Mouse (Mus musculus) hindbrain, postnatal 0 days (tissue): ENCODE data around the gene Arid5b. TPM values are rescaled to one million over a fixed set of nuclear protein-coding genes. Genes with fewer than 3 reads are reported as not detected.
A peak's percentile ranks its signal among the peaks of the same experiment; 100 is the strongest.

Source experiments
- ATAC-seq: fragments of 200-750 bp; cut with Nextera tagmentation; 2 replicates; pipeline ENCODE4 v1.8.0; 2017; ENCODE audit warnings: mild to moderate bottlenecking, moderate TSS enrichment, moderate library complexity
- DNase-seq: peaks from one replicate; pipeline ENCODE4 v3.0.0-alpha.2; 2015; ENCODE audit warnings: low spot score
- H3K27ac ChIP-seq: fragments of 300-500 bp; sonication (generic); 2 replicates; pipeline ENCODE4 v1.5.1; 2014; ENCODE audit warnings: mild to moderate bottlenecking
- H3K27me3 ChIP-seq: fragments of 300-500 bp; sonication (generic); 2 replicates; pipeline ENCODE4 v1.6.1; 2014; ENCODE audit warnings: low read length, mixed read lengths; ENCODE audit not compliant: insufficient read depth
- H3K36me3 ChIP-seq: fragments of 300-500 bp; sonication (generic); 2 replicates; pipeline ENCODE4 v1.6.1; 2014; ENCODE audit warnings: low read length, mixed read lengths; ENCODE audit not compliant: insufficient read depth
- H3K4me1 ChIP-seq: fragments of 300-500 bp; sonication (generic); 2 replicates; pipeline ENCODE4 v1.6.1; 2014; ENCODE audit warnings: antibody characterized with exemption, low read length, mixed read lengths; ENCODE audit not compliant: insufficient read depth
- H3K4me2 ChIP-seq: fragments of 300-500 bp; sonication (generic); 2 replicates; pipeline ENCODE4 v1.6.1; 2014; ENCODE audit warnings: low read depth, mild to moderate bottlenecking, low read length, moderate library complexity, mixed read lengths
- H3K4me3 ChIP-seq: fragments of 300-500 bp; sonication (generic); 2 replicates; pipeline ENCODE4 v1.5.1; 2014; ENCODE audit warnings: low read length
- H3K9ac ChIP-seq: fragments of 300-500 bp; sonication (generic); replicated peaks from 2 replicates; pipeline ENCODE4 v1.6.1; 2014; ENCODE audit warnings: mild to moderate bottlenecking, low read length, moderate library complexity, mixed read lengths
- H3K9me3 ChIP-seq: fragments of 300-500 bp; sonication (generic); 2 replicates; pipeline ENCODE4 v1.6.1; 2016; ENCODE audit warnings: low read length, mixed read lengths
- CTCF ChIP-seq: IDR thresholded peaks from 2 replicates; pipeline ENCODE4 v1.5.1; 2016; ENCODE audit warnings: antibody characterized with exemption, control low read depth, low read depth
- WGBS: fragments of 180-500 bp; shearing (Covaris S2); extraction: QIAGEN DNeasy Blood & Tissue Kit; methylation state at CpG from one replicate; pipeline ENCODE4 v1.1.7; 2014; 5-methylcytosine and 5-hydroxymethylcytosine counted together
- polyA plus RNA-seq: library from polyadenylated mRNA; unstranded; fragments of >200 nt; fragmentation: Nextera tagmentation; extraction: Ambion mirVana; gene quantifications from 2 replicates; pipeline ENCODE4 v1.2.1, GENCODE M21; 2015
- total RNA-seq: library from RNA; depleted of rRNA; stranded (reverse); fragments of >200 nt; gene quantifications from 2 replicates; pipeline ENCODE4 v1.2.3, GENCODE M21; 2014

The Arid5b gene
- total and polyA plus RNA-seq, 2 experiments from 2014 or later = 13.1 to 13.8 TPM

DNA sequence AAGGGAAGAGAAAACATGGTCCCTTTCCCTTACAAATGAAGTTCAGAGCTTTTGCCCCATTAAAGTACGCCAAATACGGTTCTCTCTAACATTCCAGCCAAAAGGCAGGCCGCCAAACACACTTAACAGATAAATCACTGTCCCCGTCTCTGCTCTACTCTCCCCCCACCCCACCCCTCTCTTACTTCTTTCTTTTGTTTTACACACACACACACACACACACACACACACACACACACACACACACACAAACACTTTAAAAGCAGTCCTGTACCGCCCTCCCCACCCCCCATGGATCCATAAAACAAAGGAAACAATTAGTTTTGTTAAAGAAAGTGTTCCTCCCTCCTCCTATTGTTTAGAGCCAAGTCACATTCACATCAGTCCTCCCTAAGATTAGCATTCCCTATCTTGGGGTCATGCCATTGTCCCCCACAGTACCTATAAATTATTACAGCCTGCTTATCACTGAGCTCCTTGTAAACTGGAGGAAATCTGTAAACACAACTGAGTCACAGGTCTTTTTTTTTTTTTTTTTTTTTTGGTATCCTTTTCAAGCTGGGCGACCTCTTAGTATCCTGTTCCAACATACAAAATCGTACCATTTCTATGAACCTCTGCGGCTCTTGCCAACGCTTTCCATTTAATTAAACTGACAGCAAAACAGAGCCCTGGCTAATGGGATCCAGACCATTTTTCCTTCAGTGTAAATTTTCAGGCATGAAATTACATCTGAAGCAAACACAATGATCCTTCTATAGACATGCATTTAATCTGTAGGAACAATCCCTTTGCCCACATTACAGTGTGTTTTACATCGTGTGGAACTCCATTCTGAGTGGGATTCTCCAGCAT is 66.3 kb downstream of the Arid5b start:
- 21% methylated on average over 10 of the region's 10 CpGs for WGBS
- Histone ChIP-seq H3K9ac (no peak overlapping the region), H3K27ac (no peak overlapping the region), H3K4me3 (no peak overlapping the region), H3K9me3 (no peaks in the 10 kb centered on the region), H3K36me3 (no peaks in the 10 kb centered on the region), H3K27me3 (no peaks in the 10 kb centered on the region), H3K4me2 (no peak overlapping the region), H3K4me1 (peaks cover 4% of the 10 kb centered on the region; the same call in 1 of the 2 replicates)
- ATAC-seq = 0 out of 2 replicates have a peak, but pooled peaks have one; percentile 45
- no peak for TF ChIP-seq CTCF
- DNase-seq = peak; percentile 58

GRCm38 (mm10) chr10:68211514-68211913 is 67.0 kb downstream of the Arid5b start:
- Histone ChIP-seq H3K4me1 (peaks cover 4% of the 10 kb centered on the region; the same call in 1 of the 2 replicates), H3K27me3 (no peaks in the 10 kb centered on the region), H3K4me3 (no peak overlapping the region), H3K9me3 (no peaks in the 10 kb centered on the region), H3K4me2 (no peak overlapping the region), H3K36me3 (no peaks in the 10 kb centered on the region), H3K9ac (no peak overlapping the region), H3K27ac (no peak overlapping the region)
- 59% methylated on average over 2 of the region's 2 CpGs for WGBS
- DNase-seq = no peak
- no peak for ATAC-seq
- no peak for TF ChIP-seq CTCF

- no peak overlapping the region for H3K27ac ChIP-seq
- ATAC-seq (peak; percentile 48; the same call in 1 of the 2 replicates), DNase-seq (no peak)
- H3K27me3 ChIP-seq = no peaks in the 10 kb centered on the region
- H3K9ac ChIP-seq = no peak overlapping the region
- no peaks in the 10 kb centered on the region for H3K9me3 ChIP-seq
- no peak overlapping the region for H3K4me3 ChIP-seq
- peaks cover 4% of the 10 kb centered on the region; the same call in 1 of the 2 replicates for H3K4me1 ChIP-seq
- WGBS = 87% methylated on average over 12 of the region's 12 CpGs
- TF ChIP-seq CTCF = no peak
- no peaks in the 10 kb centered on the region for H3K36me3 ChIP-seq
- H3K4me2 ChIP-seq = no peak overlapping the region
These were observed 68.4 kb downstream of the Arid5b start for GRCm38 (mm10) chr10:68210025-68210642.

- peak overlapping the region; percentile 50 for H3K4me2 ChIP-seq
- H3K4me1 ChIP-seq = peaks cover 4% of the 10 kb centered on the region; the same call in 1 of the 2 replicates
- no peak for TF ChIP-seq CTCF
- no peak overlapping the region for H3K27ac ChIP-seq
- H3K9me3 ChIP-seq = no peaks in the 10 kb centered on the region
- no peaks in the 10 kb centered on the region for H3K27me3 ChIP-seq
- H3K36me3 ChIP-seq = no peaks in the 10 kb centered on the region
- H3K4me3 ChIP-seq = peak overlapping the region; percentile 25; the same call in 1 of the 2 replicates
- DNase-seq (peak; percentile 18), ATAC-seq (0 out of 2 replicates have a peak, but pooled peaks have one; percentile 31)
- WGBS = 42% methylated on average over 5 of the region's 5 CpGs
- no peak overlapping the region for H3K9ac ChIP-seq
These were observed 69.9 kb downstream of the Arid5b start for GRCm38 (mm10) chr10:68208670-68209065.

GRCm38 (mm10) chr10:68207803-68208669 is 70.5 kb downstream of the Arid5b start:
- Histone ChIP-seq H3K4me1 (peaks cover 4% of the 10 kb centered on the region; the same call in 1 of the 2 replicates), H3K36me3 (no peaks in the 10 kb centered on the region), H3K27ac (no peak overlapping the region), H3K4me2 (peak overlapping the region; percentile 50), H3K27me3 (no peaks in the 10 kb centered on the region), H3K9me3 (no peaks in the 10 kb centered on the region), H3K4me3 (peak overlapping the region; percentile 25), H3K9ac (no peak overlapping the region)
- no peak for TF ChIP-seq CTCF
- ATAC-seq = peak; percentile 67; the same call in 1 of the 2 replicates
- 13% methylated on average over 20 of the region's 20 CpGs for WGBS
- DNase-seq = peak; percentile 74

- ATAC-seq = no peak
- H3K4me2 ChIP-seq = no peak overlapping the region
- 90% methylated on average over 6 of the region's 6 CpGs for WGBS
- peaks cover 5% of the 10 kb centered on the region; the same call in 1 of the 2 replicates for H3K36me3 ChIP-seq
- H3K9ac ChIP-seq = no peak overlapping the region
- H3K27ac ChIP-seq = no peak overlapping the region
- no peaks in the 10 kb centered on the region for H3K9me3 ChIP-seq
- no peaks in the 10 kb centered on the region for H3K27me3 ChIP-seq
- peaks cover 4% of the 10 kb centered on the region; the same call in 1 of the 2 replicates for H3K4me1 ChIP-seq
- H3K4me3 ChIP-seq = no peak overlapping the region
- DNase-seq = no peak
- TF ChIP-seq CTCF = no peak
These were observed 74.1 kb downstream of the Arid5b start for GRCm38 (mm10) chr10:68204391-68204790.
